Mouse (Mus musculus): ENCODE results near the gene Bok. TPM values are rescaled to one million over a fixed set of nuclear protein-coding genes. Genes with fewer than 3 reads are reported as not detected.

Gene Bok
- polyA plus RNA-seq, 1 experiment from 2014 or later = 95.8 TPM

DNA sequence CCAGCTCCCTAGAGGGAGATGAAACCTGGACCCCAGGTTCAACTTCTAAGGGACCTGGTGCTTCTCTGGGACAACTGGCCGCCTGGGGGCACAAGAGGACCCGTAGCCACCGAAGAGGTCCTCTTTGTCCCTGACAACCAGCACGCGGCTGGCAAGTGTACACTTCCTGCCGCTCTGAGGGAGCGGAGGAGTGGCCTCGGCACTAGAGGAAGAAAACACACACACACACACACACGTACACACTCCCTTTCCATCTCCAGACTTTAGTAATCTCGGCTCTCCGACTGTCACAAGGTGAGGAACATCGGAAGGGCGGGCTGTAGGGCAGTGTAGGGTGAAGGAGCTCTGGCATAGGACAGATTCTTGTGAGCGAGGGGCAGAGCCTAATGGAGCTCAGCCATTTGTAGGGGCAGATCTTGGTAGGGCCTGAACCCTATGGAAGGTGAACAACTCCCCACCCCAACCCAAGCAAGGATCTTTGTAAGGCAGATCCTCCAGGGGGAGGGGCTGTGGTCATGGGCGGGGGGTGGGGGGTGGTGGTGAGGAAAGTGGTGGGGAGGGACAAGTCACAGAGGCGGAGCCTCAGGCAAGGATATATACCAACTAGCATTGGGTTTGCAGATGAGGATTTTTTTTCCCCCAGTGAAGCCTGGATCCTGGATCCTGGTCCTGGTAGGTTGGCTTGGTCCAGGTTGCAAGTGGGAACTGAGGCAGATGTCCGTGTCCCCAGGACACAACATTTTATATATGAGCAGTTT is 16.5 kb upstream of the Bok start:
- Histone ChIP-seq H3K4me1 (peaks cover 11% of the 10 kb centered on the region), H3K27ac (replicated peaks) (peak overlapping the region; percentile 54), H3K36me3 (no peaks in the 10 kb centered on the region), H3K4me2 (replicated peaks) (peak overlapping the region; percentile 60), H3K27me3 (no peaks in the 10 kb centered on the region), H3K4me3 (peak overlapping the region; percentile 41), H3K9ac (replicated peaks) (peak overlapping the region; percentile 50), H3K9me3 (no peaks in the 10 kb centered on the region)
- 13% methylated on average over 17 of the region's 17 CpGs for WGBS
- peak; percentile 88 for ATAC-seq (replicated peaks)

DNA sequence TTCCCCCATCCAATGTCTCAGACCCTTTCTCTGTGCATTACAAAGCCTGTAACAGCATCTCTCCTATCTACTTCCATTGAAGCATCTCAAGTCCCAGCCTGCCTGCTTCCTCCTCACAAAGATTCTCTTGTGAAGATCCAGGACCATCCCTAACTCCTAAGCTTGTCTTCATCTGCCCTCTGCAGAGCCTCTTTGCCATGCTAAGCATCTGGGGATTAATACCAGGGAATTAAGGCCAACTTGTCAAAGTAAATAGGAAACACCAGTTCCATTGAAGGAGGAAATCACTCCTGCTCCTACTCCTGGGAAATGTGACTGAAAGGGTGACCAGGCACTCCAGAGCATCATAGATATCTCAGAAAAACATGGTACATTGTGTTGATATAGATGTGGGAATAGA is 15.5 kb upstream of the Bok start:
- Histone ChIP-seq H3K27me3 (no peaks in the 10 kb centered on the region), H3K4me1 (peaks cover 11% of the 10 kb centered on the region), H3K4me3 (no peak overlapping the region), H3K36me3 (no peaks in the 10 kb centered on the region), H3K4me2 (replicated peaks) (no peak overlapping the region), H3K27ac (replicated peaks) (no peak overlapping the region), H3K9ac (replicated peaks) (no peak overlapping the region), H3K9me3 (no peaks in the 10 kb centered on the region)
- no peak for ATAC-seq (replicated peaks)

DNA sequence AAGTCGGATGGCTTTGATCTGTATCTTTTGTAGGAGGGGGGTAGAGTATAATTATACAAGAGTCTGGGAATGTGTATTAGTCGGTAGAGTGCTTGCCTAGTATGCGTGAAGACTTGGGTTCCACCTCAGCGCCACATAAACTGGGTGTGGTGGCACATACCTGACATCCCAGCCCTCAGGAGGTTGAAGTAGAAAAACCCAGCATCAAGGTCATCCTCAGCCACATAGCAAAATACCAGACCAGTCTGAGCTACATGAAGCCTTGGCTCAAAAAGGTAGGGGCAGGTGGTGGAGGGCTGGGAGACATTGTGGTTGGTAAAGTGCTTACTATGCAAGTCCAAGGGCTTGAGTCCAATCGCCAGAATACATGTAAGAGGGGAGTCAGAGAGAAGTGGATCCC is 12.8 kb upstream of the Bok start:
- no peak for ATAC-seq (replicated peaks)
- WGBS = 94% methylated on average over 5 of the region's 5 CpGs
- no peaks in the 10 kb centered on the region for H3K27me3 ChIP-seq
- no peak overlapping the region for H3K4me2 ChIP-seq (replicated peaks)
- H3K9ac ChIP-seq (replicated peaks) = no peak overlapping the region
- H3K4me3 ChIP-seq = no peak overlapping the region
- H3K36me3 ChIP-seq = no peaks in the 10 kb centered on the region
- no peaks in the 10 kb centered on the region for H3K9me3 ChIP-seq
- peaks cover 11% of the 10 kb centered on the region for H3K4me1 ChIP-seq
- H3K27ac ChIP-seq (replicated peaks) = no peak overlapping the region

DNA sequence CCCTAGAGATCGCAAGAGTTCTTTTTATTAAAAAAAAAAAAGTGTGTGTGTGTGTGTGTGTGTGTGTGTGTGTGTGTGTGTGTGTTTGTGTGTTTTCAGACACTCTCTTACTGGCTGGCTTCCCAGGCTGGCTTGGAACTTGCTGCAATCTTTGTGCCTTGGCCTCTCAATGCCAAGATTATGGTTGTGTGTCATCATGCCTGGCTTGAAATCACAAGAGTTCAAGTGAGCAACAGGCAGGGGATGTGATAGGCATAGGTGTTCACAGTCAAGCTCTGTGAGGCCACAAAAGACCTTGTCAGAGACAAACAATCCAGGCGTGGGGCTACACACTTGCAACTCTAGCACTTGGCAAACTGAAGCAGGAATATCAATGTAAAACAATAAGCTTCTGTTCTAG is 7.1 kb upstream of the Bok start:
- no peak overlapping the region for H3K4me2 ChIP-seq (replicated peaks)
- H3K4me1 ChIP-seq = no peaks in the 10 kb centered on the region
- H3K9me3 ChIP-seq = no peaks in the 10 kb centered on the region
- no peak overlapping the region for H3K9ac ChIP-seq (replicated peaks)
- no peaks in the 10 kb centered on the region for H3K27me3 ChIP-seq
- no peak for ATAC-seq (replicated peaks)
- 47% methylated on average over 2 of the region's 2 CpGs for WGBS
- H3K4me3 ChIP-seq = no peak overlapping the region
- H3K36me3 ChIP-seq = no peaks in the 10 kb centered on the region
- no peak overlapping the region for H3K27ac ChIP-seq (replicated peaks)

DNA sequence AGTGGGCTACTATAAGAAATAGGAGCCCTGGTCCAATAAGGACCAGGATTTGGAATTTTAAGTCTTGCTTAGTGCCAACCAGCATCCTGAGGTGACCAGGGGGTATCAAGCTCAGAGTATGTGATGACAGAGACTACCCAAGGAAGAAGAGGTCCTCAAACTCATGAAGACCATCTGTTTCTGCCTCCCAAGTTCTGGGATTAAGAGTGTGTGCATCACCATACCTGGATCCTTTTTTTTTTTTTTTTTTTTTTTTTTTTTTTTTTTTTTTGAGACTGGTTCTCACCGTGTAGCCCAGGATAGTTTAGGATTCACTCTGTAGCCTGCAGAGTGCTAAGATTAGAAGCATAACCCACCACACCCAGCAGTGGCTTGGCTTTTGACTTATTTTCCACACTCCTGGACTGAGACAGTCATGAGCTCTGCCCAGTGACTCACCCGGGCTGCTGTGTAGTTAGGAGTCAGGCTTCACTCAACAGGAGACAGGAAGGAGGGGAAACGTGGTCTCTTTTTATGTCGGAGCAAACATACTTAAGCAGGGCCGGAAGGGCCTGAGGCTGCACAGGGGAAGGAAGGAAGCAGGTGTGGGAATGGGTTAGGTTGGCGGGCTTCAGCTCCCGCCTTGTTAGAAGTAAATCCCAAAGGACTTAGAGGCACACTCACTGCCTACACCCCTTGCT is 5.4 kb upstream of the Bok start:
- no peak overlapping the region for H3K9ac ChIP-seq (replicated peaks)
- 0 out of 2 replicates have a peak, but pooled peaks cover 3% of the 10 kb centered on the region for H3K27me3 ChIP-seq
- H3K4me1 ChIP-seq = 0 out of 2 replicates have a peak, but pooled peaks cover 3% of the 10 kb centered on the region
- WGBS = 82% methylated on average over 7 of the region's 7 CpGs
- H3K27ac ChIP-seq (replicated peaks) = no peak overlapping the region
- H3K4me2 ChIP-seq (replicated peaks) = no peak overlapping the region
- no peak overlapping the region for H3K4me3 ChIP-seq
- no peaks in the 10 kb centered on the region for H3K36me3 ChIP-seq
- H3K9me3 ChIP-seq = no peaks in the 10 kb centered on the region
- no peak for ATAC-seq (replicated peaks)

DNA sequence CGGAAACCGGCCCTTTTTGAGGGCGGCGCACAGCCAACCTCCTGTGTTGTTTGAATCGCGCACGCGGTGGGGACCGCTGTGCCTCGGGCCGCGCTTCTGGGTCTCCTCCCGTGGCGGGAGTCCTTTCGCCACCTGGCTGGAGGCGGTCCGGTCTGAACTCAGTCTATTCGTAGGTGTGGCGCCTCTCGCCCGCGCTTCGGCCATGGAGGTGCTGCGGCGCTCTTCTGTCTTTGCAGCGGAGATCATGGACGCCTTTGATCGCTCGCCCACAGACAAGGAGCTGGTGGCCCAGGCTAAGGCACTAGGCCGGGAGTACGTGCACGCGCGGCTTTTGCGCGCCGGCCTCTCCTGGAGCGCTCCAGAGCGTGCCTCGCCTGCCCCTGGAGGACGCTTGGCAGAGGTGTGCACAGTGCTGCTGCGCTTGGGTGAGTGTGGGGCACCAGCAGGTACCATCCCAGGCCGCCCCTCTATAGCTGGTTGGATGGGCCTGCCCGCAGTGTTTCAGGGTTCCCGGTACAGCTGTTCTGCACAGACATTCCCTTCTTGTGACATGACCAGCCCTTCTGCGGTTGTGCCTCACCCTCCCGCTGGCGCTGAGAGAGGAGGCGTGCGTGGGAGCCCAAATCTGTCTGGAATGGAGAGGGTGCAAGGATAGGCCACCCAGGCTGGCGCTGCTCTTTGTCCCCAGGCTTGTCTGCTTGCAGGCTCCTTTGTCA is 943 bp downstream of the Bok start:
- no peaks in the 10 kb centered on the region for H3K9me3 ChIP-seq
- peak overlapping the region; percentile 63 for H3K4me3 ChIP-seq
- H3K4me1 ChIP-seq = peaks cover 31% of the 10 kb centered on the region
- WGBS = under 1% methylated on average over 51 of the region's 51 CpGs
- peak overlapping the region; percentile 72 for H3K27ac ChIP-seq (replicated peaks)
- ATAC-seq (replicated peaks) = peak; percentile 92
- peak overlapping the region; percentile 76 for H3K9ac ChIP-seq (replicated peaks)
- no peaks in the 10 kb centered on the region; the same call in 1 of the 2 replicates for H3K36me3 ChIP-seq
- H3K27me3 ChIP-seq = 0 out of 2 replicates have a peak, but pooled peaks cover 3% of the 10 kb centered on the region
- peak overlapping the region; percentile 74 for H3K4me2 ChIP-seq (replicated peaks)

DNA sequence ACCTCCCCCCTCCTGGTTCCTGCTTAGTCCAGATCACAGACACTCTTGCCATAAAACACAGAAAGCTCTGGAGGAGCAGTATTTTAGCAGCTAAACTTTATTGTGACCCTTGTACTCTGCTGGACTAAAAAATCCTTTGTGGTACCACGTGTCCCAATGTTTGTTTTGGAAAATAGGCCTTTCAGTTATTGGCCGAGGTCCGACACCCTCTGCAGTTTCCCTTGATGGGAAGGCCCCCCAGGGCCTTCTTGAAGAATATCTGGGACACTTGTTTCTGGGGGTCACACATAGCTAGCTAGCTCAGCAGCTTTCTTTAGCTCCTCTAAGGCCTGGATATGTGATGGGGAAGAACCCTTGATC is 1.5 kb downstream of the Bok start:
- Histone ChIP-seq H3K36me3 (peaks cover 3% of the 10 kb centered on the region; the same call in 1 of the 2 replicates), H3K4me2 (replicated peaks) (peak overlapping the region; percentile 74), H3K9ac (replicated peaks) (peak overlapping the region; percentile 76), H3K27me3 (0 out of 2 replicates have a peak, but pooled peaks cover 3% of the 10 kb centered on the region), H3K27ac (replicated peaks) (peak overlapping the region; percentile 72; the same call in 1 of the 2 replicates), H3K9me3 (no peaks in the 10 kb centered on the region), H3K4me3 (peak overlapping the region; percentile 63), H3K4me1 (peaks cover 31% of the 10 kb centered on the region)
- ATAC-seq (replicated peaks) = no peak
- WGBS = 24% methylated on average over 3 of the region's 3 CpGs

DNA sequence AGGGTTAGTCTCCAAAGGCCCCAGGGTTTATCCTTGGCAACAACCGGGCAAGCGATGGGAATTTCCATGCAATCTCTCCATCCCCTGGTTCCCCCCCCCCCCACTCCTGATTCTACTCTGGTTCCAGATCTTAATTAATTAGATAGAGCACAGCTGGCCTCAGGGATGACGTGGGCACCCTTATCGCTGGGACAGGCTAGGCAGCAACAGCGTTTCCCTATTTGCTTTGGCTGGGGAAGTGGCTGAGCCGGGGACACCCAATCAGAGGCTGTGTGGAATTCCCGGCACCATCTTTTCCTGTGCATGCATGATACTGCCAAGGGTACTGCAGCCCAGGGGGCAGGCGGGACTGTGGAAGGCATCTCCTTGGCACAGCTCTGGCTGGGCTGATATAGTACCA is 2.7 kb downstream of the Bok start:
- H3K4me3 ChIP-seq = no peak overlapping the region
- H3K36me3 ChIP-seq = peaks cover 3% of the 10 kb centered on the region; the same call in 1 of the 2 replicates
- H3K4me2 ChIP-seq (replicated peaks) = no peak overlapping the region
- 0 out of 2 replicates have a peak, but pooled peaks cover 3% of the 10 kb centered on the region for H3K27me3 ChIP-seq
- no peak for ATAC-seq (replicated peaks)
- peaks cover 31% of the 10 kb centered on the region for H3K4me1 ChIP-seq
- WGBS = 70% methylated on average over 8 of the region's 8 CpGs
- H3K27ac ChIP-seq (replicated peaks) = no peak overlapping the region
- H3K9ac ChIP-seq (replicated peaks) = no peak overlapping the region
- no peaks in the 10 kb centered on the region for H3K9me3 ChIP-seq

DNA sequence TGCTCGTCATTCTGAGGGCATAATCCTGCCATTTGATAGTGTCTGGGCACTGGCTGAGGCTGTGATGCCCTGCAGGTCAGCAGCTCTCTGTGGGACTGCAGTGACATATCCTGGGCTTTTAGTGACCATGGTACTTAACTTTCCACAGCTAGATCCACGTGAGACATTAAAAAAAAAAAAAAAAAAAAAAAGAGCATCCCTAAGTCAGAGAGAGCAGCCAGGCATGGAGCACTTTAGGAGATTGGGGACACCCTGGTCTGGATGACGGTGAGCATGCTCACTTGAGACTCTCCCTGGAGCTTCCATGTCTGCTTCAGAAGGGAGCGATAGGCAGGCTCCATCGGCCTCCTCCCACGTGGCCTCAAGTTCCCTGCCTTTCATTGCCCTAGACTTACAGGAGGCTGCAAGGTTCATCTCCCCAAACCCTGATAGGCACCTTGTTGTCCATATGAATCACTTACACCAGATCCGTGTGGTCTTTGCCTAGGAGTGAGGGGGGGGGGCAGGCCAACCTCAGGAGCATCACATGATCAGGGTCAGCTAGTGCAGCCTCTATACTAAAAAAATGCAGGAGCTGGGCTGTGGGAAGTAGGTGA is 4.5 kb downstream of the Bok start:
- no peak for ATAC-seq (replicated peaks)
- no peaks in the 10 kb centered on the region for H3K9me3 ChIP-seq
- H3K4me2 ChIP-seq (replicated peaks) = no peak overlapping the region
- H3K4me3 ChIP-seq = no peak overlapping the region
- H3K27ac ChIP-seq (replicated peaks) = no peak overlapping the region
- H3K27me3 ChIP-seq = no peaks in the 10 kb centered on the region
- H3K9ac ChIP-seq (replicated peaks) = no peak overlapping the region
- H3K4me1 ChIP-seq = peaks cover 28% of the 10 kb centered on the region
- peaks cover 7% of the 10 kb centered on the region for H3K36me3 ChIP-seq
- WGBS = 83% methylated on average over 7 of the region's 7 CpGs

DNA sequence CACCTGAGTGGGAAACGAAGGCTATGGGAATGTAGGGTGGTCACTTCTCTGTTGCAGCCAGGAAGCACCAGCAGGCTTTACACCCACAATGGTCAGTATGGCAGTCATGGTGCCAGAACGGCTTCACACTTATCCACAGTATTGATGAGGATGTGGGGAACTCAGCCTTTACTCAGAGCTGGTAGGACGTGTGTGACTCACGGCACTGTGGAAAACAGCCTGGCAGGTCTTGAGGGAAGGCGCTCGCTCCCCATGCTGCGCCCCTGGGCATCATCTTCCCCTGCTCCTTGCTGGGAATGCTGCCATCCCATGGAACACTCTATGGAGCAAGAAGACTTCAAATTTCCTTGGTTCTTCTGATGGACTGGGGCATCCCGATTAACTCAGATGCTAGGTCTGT is 5.6 kb downstream of the Bok start:
- no peak overlapping the region for H3K4me2 ChIP-seq (replicated peaks)
- H3K9me3 ChIP-seq = no peaks in the 10 kb centered on the region
- 91% methylated on average over 8 of the region's 8 CpGs for WGBS
- no peaks in the 10 kb centered on the region for H3K27me3 ChIP-seq
- H3K36me3 ChIP-seq = peaks cover 14% of the 10 kb centered on the region
- H3K4me1 ChIP-seq = peaks cover 24% of the 10 kb centered on the region
- H3K4me3 ChIP-seq = no peak overlapping the region
- H3K9ac ChIP-seq (replicated peaks) = no peak overlapping the region
- no peak for ATAC-seq (replicated peaks)
- H3K27ac ChIP-seq (replicated peaks) = no peak overlapping the region

DNA sequence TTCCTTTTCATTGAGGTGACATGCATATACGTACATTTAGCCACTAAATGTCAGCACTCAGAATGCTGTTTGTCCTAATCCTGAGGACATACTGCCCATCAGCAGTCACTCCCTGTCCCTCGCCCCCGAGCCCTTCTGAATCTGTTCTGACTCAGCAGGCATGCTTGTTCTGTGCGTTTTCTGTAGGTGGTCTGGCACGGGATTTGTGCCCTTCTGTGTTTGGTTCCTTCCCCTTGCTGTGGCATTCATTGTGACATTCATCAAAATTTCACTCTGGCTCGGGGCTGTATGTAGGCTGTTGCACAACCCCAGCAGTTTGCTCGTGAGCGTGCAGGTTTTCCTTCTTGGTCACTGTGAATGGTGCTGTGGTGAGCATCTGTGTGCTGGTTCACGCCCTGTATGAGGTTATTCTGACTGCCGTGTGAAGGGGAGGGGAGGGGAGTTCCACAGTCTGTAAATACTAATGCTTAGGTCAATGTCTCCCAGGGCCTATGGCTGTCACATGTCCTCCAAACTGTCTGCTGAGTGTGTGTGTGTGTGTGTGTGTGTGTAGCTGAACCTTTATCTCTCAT is 6.4 kb downstream of the Bok start:
- WGBS = 77% methylated on average over 10 of the region's 10 CpGs
- no peak overlapping the region for H3K4me2 ChIP-seq (replicated peaks)
- H3K9ac ChIP-seq (replicated peaks) = no peak overlapping the region
- peaks cover 19% of the 10 kb centered on the region for H3K4me1 ChIP-seq
- H3K27ac ChIP-seq (replicated peaks) = no peak overlapping the region
- no peaks in the 10 kb centered on the region for H3K9me3 ChIP-seq
- H3K4me3 ChIP-seq = no peak overlapping the region
- no peak for ATAC-seq (replicated peaks)
- H3K36me3 ChIP-seq = peaks cover 14% of the 10 kb centered on the region
- no peaks in the 10 kb centered on the region for H3K27me3 ChIP-seq

Data from forebrain, embryonic 15.5 days (tissue).